Mouse (Mus musculus) CH12.LX (cell line): ENCODE measurements around the gene Serpinf2.

Source experiments
- CHD2 ChIP-seq: IDR thresholded peaks from 2 replicates; pipeline ENCODE4 v1.6.1; 2011; ENCODE audit warnings: low read length, improper control_type of control experiment
- CTCF ChIP-seq, 2 experiments: IDR thresholded peaks in 1 of 2; conservative IDR thresholded peaks in 1 of 2; 2 replicates each; pipeline ENCODE4 v1.5.1; 2011 to 2012; ENCODE audit warnings: low read depth in 2 of 2, low read length in 2 of 2, improper control_type of control experiment in 1 of 2, inconsistent platforms in 1 of 2, mild to moderate bottlenecking in 1 of 2, moderate library complexity in 1 of 2
- EP300 ChIP-seq: IDR thresholded peaks from 2 replicates; pipeline ENCODE4 v1.6.1; 2011; ENCODE audit warnings: low read length, improper control_type of control experiment
- ETS1 ChIP-seq: conservative IDR thresholded peaks from 2 replicates; pipeline ENCODE4 v1.6.1; 2012; ENCODE audit warnings: low read depth, mild to moderate bottlenecking, inconsistent platforms, low read length, improper control_type of control experiment, moderate library complexity
- HCFC1 ChIP-seq: IDR thresholded peaks from 2 replicates; pipeline ENCODE4 v1.6.1; 2012; ENCODE audit warnings: low read depth, mild to moderate bottlenecking, inconsistent platforms, low read length, improper control_type of control experiment
- KAT2A ChIP-seq: IDR thresholded peaks from 2 replicates; pipeline ENCODE4 v1.6.1; 2012; ENCODE audit warnings: low read length, improper control_type of control experiment, inconsistent platforms; ENCODE audit not compliant: insufficient replicate concordance
- MAZ ChIP-seq: IDR thresholded peaks from 2 replicates; pipeline ENCODE4 v1.6.1; 2012; ENCODE audit warnings: low read depth, mild to moderate bottlenecking, inconsistent platforms, low read length, improper control_type of control experiment, moderate library complexity
- POLR2A ChIP-seq: IDR thresholded peaks from 2 replicates; pipeline ENCODE4 v1.6.1; 2011; ENCODE audit warnings: low read depth, mild to moderate bottlenecking, improper control_type of control experiment, low read length
- RAD21 ChIP-seq: IDR thresholded peaks from 2 replicates; pipeline ENCODE4 v1.6.1; 2011; ENCODE audit warnings: low read depth, mild to moderate bottlenecking, low read length, improper control_type of control experiment, moderate library complexity
- SMC3 ChIP-seq: IDR thresholded peaks from 2 replicates; pipeline ENCODE4 v1.6.1; 2011; ENCODE audit warnings: low read depth, low read length, improper control_type of control experiment
- TBP ChIP-seq: conservative IDR thresholded peaks from 2 replicates; pipeline ENCODE4 v1.6.1; 2011; ENCODE audit warnings: low read depth, low read length, improper control_type of control experiment
- ZNF384 ChIP-seq: IDR thresholded peaks from 2 replicates; pipeline ENCODE4 v1.6.1; 2012; ENCODE audit warnings: low read depth, low read length, improper control_type of control experiment, inconsistent platforms

DNA sequence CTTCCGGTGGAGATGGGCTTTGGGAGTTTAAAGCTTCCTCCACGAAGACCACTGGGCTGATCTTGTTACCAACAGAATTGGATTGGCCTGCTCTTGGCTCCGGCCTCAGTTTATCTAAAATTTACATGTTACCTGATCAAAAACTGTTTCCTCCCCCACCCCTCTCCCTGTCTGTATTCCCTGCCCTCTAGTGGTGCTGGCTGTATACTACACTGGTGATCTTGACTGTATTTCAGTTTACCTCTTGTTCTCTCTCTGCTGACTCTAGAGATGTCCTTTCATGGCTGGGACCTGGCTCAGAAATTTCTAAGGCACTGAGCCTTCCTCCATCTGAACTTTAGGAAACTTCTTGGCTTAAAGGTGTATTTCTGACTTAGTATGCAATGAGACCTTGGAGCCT, 18.8 kb upstream of the Serpinf2 start:
- TF ChIP-seq POLR2A (no peak; the same call in 1 of the 2 replicates), ETS1 (no peak), CTCF (conservative IDR thresholded peaks at IDR 0.05 in 1 of 2, IDR thresholded peaks at IDR 0.05 in 1 of 2; ENCODE audit: low read depth in 2 of 2, low read length in 2 of 2) (peak; percentile 90 to 94), RAD21 (peak; percentile 65), KAT2A (0 out of 2 replicates have a peak, but pooled peaks have one; percentile 13), HCFC1 (peak; percentile 61), MAZ (peak; percentile 97), ZNF384 (no peak), CHD2 (peak; percentile 84), SMC3 (peak; percentile 81), EP300 (no peak; the same call in 1 of the 2 replicates), TBP (no peak)
